Mouse (Mus musculus) cerebellum, adult 2 months (tissue): ENCODE results near the gene Slc44a4. TPM values are rescaled to one million over a fixed set of nuclear protein-coding genes. Genes with fewer than 3 reads are reported as not detected.

Source experiments
- DNase-seq, 2 experiments: peaks; one replicate each; pipeline ENCODE4 v3.0.0; 2021
- H3K27ac ChIP-seq: fragments of 200-500 bp; 2 replicates; pipeline ENCODE4 v1.5.1; 2012; ENCODE audit warnings: low read length, control low read depth, inconsistent platforms; ENCODE audit not compliant: insufficient read depth
- H3K27me3 ChIP-seq: fragments of 200-500 bp; 2 replicates; pipeline ENCODE4 v1.6.1; 2012; ENCODE audit warnings: inconsistent platforms, mild to moderate bottlenecking, low read length, moderate library complexity; ENCODE audit not compliant: control insufficient read depth, insufficient read depth
- H3K4me1 ChIP-seq: fragments of 200-500 bp; 2 replicates; pipeline ENCODE4 v1.6.1; 2011; ENCODE audit warnings: low read length; ENCODE audit not compliant: control insufficient read depth, insufficient read depth
- H3K4me3 ChIP-seq: fragments of 200-500 bp; replicated peaks from 2 replicates; pipeline ENCODE3; 2011; ENCODE audit warnings: mild to moderate bottlenecking, low read depth, low read length, control low read depth; ENCODE audit not compliant: insufficient read depth
- CTCF ChIP-seq: fragments of 200-500 bp; IDR thresholded peaks from 2 replicates; pipeline ENCODE4 v1.5.1; 2011; ENCODE audit warnings: low read depth, mild to moderate bottlenecking, control low read depth, low read length, moderate library complexity, borderline replicate concordance; ENCODE audit not compliant: insufficient read depth
- POLR2A ChIP-seq: fragments of 200-500 bp; IDR thresholded peaks from 2 replicates; pipeline ENCODE4 v1.6.1; 2011; ENCODE audit warnings: low read length, control low read depth, borderline replicate concordance; ENCODE audit not compliant: insufficient read depth
- WGBS: fragments of 180-500 bp; shearing (Covaris S2); methylation state at CpG from one replicate; pipeline ENCODE4 v1.1.7; 2018; 5-methylcytosine and 5-hydroxymethylcytosine counted together
- polyA plus RNA-seq: library from polyadenylated mRNA; depleted of rRNA; stranded (reverse); fragments of >200 nt; gene quantifications from 2 replicates; pipeline ENCODE4 v1.2.3, GENCODE M21; 2012; rRNA removed

The Slc44a4 gene
- polyA plus RNA-seq, 1 experiment, result 0.05 TPM

DNA sequence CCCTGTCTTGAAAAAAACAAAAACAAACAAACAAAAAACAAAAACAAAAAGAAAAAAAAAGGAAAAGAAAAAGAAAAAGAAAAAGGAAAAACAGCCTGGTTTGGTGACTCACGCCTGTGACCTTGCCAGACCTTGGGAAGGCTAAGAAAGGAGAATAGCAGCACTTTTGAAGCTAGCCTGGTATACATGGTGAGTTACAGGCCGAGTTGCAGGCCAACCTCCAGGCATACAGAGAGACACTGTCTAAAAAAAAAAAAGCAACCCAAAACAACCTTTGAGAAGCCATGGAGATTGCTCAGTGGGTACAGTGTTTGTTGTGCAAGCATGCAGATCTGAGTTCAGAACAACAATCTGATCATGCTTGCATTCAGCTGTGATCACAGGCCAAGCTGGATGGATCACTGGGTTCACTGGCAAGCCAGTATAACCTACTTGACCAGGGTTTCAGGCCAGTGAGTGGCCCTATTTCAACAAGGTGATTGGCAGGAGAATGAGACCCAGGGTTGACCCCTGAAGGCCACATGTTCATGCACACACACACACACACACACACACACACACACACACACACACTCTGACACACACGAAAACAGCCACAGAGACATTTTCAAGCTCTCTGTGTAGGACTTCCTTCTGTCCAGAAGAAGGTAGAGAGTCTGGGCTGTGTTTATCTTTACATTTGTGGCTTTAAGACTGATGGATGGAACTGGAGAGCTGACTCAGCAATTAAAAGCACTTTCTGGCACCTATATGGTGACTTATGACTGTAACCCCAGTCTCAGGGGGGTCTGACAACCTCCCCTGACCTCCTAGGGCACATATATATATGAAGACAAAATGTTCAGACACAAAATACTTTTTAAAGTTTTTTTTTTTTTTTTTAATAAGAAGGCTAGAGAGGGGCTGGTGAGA is 61.6 kb downstream of the Slc44a4 start:
- TF ChIP-seq POLR2A (no peak), CTCF (no peak)
- DNase-seq, result no peak
- WGBS, result 77% methylated on average over 3 of the region's 3 CpGs

DNA sequence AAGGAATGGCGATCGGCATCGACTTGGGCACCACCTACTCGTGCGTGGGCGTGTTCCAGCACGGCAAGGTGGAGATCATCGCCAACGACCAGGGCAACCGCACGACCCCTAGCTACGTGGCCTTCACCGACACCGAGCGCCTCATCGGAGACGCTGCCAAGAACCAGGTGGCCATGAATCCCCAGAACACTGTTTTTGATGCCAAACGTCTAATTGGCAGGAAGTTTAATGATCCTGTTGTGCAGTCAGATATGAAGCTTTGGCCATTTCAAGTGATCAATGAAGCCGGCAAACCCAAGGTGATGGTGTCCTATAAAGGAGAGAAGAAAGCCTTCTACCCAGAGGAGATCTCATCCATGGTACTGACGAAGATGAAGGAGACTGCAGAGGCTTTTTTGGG is 62.7 kb downstream of the Slc44a4 start:
- no peak for DNase-seq
- no peak overlapping the region for H3K27ac ChIP-seq
- peaks cover 3% of the 10 kb centered on the region; the same call in 1 of the 2 replicates for H3K4me1 ChIP-seq
- no peak overlapping the region for H3K4me3 ChIP-seq
- 80% methylated on average over 20 of the region's 20 CpGs for WGBS
- no peaks in the 10 kb centered on the region for H3K27me3 ChIP-seq
- TF ChIP-seq POLR2A (no peak), CTCF (no peak)

More for the DNA sequence above, 61.6 kb downstream of the Slc44a4 start:
- no peak overlapping the region for H3K4me3 ChIP-seq
- H3K27ac ChIP-seq, result no peak overlapping the region
- no peaks in the 10 kb centered on the region for H3K27me3 ChIP-seq
- peaks cover under 1% of the 10 kb centered on the region; the same call in 1 of the 2 replicates for H3K4me1 ChIP-seq

DNA sequence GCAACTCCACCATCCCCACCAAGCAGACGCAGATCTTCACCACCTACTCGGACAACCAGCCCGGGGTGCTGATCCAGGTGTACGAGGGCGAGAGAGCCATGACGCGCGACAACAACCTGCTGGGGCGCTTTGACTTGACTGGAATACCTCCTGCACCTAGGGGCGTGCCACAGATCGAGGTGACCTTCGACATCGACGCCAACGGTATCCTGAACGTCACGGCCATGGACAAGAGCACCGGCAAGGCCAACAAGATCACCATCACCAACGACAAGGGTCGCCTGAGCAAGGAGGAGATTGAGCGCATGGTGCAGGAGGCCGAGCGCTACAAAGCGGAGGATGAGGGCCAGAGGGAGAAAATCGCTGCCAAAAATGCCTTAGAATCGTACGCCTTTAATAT is 64.0 kb downstream of the Slc44a4 start:
- no peaks in the 10 kb centered on the region for H3K27me3 ChIP-seq
- no peak overlapping the region for H3K4me3 ChIP-seq
- no peak for TF ChIP-seq POLR2A
- no peak for TF ChIP-seq CTCF

DNA sequence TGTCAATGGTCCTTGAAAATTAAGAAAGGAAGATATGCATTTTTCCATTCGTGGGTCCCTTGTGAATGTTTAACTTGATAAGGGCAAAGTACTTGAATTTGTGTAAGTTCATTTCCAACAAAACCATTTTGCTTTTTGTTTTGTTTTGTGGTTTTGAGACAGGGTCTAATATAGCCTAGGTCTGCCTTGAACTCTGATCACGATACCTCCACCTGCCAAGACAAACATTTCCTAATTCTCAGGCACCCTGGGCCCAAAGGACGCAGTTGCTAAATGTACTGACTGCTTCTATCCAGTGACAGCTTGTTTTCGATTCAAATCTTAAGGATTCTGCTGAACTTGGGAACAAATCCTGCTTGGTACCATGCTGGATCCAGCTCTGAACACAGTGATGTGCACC is 65.4 kb downstream of the Slc44a4 start:
- DNase-seq, result no peak

More for the DNA sequence above, 64.0 kb downstream of the Slc44a4 start:
- no peak for DNase-seq
- WGBS, result 89% methylated on average over 27 of the region's 27 CpGs
- no peak overlapping the region for H3K27ac ChIP-seq
- peaks cover 3% of the 10 kb centered on the region; the same call in 1 of the 2 replicates for H3K4me1 ChIP-seq

More for the DNA sequence above, 65.4 kb downstream of the Slc44a4 start:
- no peak overlapping the region for H3K27ac ChIP-seq
- peaks cover 3% of the 10 kb centered on the region; the same call in 1 of the 2 replicates for H3K4me1 ChIP-seq
- H3K27me3 ChIP-seq, result no peaks in the 10 kb centered on the region
- H3K4me3 ChIP-seq, result no peak overlapping the region
- TF ChIP-seq CTCF (no peak), POLR2A (no peak)
- 92% methylated on average over 4 of the region's 4 CpGs for WGBS

Other genes starting within 250 kb of the Slc44a4 start
- gene Tnxb, start 243.9 kb upstream of the Slc44a4 start, polyA plus RNA-seq, result 1.6 and 1.8 TPM in 2 replicates
- gene C4b, start 170.6 kb upstream of the Slc44a4 start, polyA plus RNA-seq, result 8.5 and 10.2 TPM in 2 replicates
- gene Cyp21a1, start 109.9 kb upstream of the Slc44a4 start, polyA plus RNA-seq, result not detected in 2 replicates
- gene Stk19, start 77.5 kb upstream of the Slc44a4 start, polyA plus RNA-seq, result 52.9 TPM in 2 replicates
- gene Dxo, start 77.4 kb upstream of the Slc44a4 start, polyA plus RNA-seq, result 59.6 and 62.5 TPM in 2 replicates
- 77.4 and 87.2 TPM in 2 replicates for gene Skiv2l, start 64.3 kb upstream of the Slc44a4 start, polyA plus RNA-seq
- gene Nelfe, start 64.1 kb upstream of the Slc44a4 start, polyA plus RNA-seq, result 47.2 and 47.9 TPM in 2 replicates
- gene Cfb, start 51.9 kb upstream of the Slc44a4 start, polyA plus RNA-seq, result 0.14 and 0.20 TPM in 2 replicates
- 8.2 and 8.3 TPM in 2 replicates for gene Zbtb12, start 35.0 kb upstream of the Slc44a4 start, polyA plus RNA-seq
- 0.08 and 0.10 TPM in 2 replicates for gene Gm20547, start 32.4 kb upstream of the Slc44a4 start, polyA plus RNA-seq
- 2.3 and 2.9 TPM in 2 replicates for gene C2, start 16.2 kb upstream of the Slc44a4 start, polyA plus RNA-seq
- gene Ehmt2, start 16.0 kb upstream of the Slc44a4 start, polyA plus RNA-seq, result 174 and 182 TPM in 2 replicates
- 58.7 and 60.9 TPM in 2 replicates for gene Neu1, start 16.8 kb downstream of the Slc44a4 start, polyA plus RNA-seq
- gene Hspa1b, start 44.8 kb downstream of the Slc44a4 start, polyA plus RNA-seq, result 4.6 and 9.2 TPM in 2 replicates
- gene Gm20481, start 55.4 kb downstream of the Slc44a4 start, polyA plus RNA-seq, result not detected in 2 replicates
- 10.5 and 14.9 TPM in 2 replicates for gene Hspa1a, start 57.7 kb downstream of the Slc44a4 start, polyA plus RNA-seq
- 0.49 and 0.89 TPM in 2 replicates for gene Hspa1l, start 58.2 kb downstream of the Slc44a4 start, polyA plus RNA-seq
- 56.2 and 63.7 TPM in 2 replicates for gene Lsm2, start 67.4 kb downstream of the Slc44a4 start, polyA plus RNA-seq
- 65.3 and 77.0 TPM in 2 replicates for gene Vars, start 86.5 kb downstream of the Slc44a4 start, polyA plus RNA-seq
- 25.5 and 30.1 TPM in 2 replicates for gene Vwa7, start 102.1 kb downstream of the Slc44a4 start, polyA plus RNA-seq
- gene Sapcd1, start 113.5 kb downstream of the Slc44a4 start, polyA plus RNA-seq, result 2.0 and 2.3 TPM in 2 replicates
- gene Msh5, start 132.3 kb downstream of the Slc44a4 start, polyA plus RNA-seq, result 4.3 and 5.5 TPM in 2 replicates
- gene Clic1, start 135.5 kb downstream of the Slc44a4 start, polyA plus RNA-seq, result 41.2 and 42.9 TPM in 2 replicates
- gene Ddah2, start 144.6 kb downstream of the Slc44a4 start, polyA plus RNA-seq, result 59.5 and 63.3 TPM in 2 replicates
- gene Ly6g6c, start 150.9 kb downstream of the Slc44a4 start, polyA plus RNA-seq, result 0.11 and 0.15 TPM in 2 replicates
- 0.25 and 0.43 TPM in 2 replicates for gene Mpig6b, start 151.7 kb downstream of the Slc44a4 start, polyA plus RNA-seq
- 5.3 and 6.3 TPM in 2 replicates for gene Ly6g6e, start 162.4 kb downstream of the Slc44a4 start, polyA plus RNA-seq
- gene Ly6g6d, start 163.6 kb downstream of the Slc44a4 start, polyA plus RNA-seq, result 8.5 and 10.4 TPM in 2 replicates
- 0.86 and 1.1 TPM in 2 replicates for gene Ly6g6f, start 171.1 kb downstream of the Slc44a4 start, polyA plus RNA-seq
- gene Abhd16a, start 174.8 kb downstream of the Slc44a4 start, polyA plus RNA-seq, result 337 and 394 TPM in 2 replicates
- gene Ly6g5c, start 193.8 kb downstream of the Slc44a4 start, polyA plus RNA-seq, result 0.28 TPM in 1 of 2 replicates, not detected in the other
- 2.2 and 3.4 TPM in 2 replicates for gene Ly6g5b, start 201.0 kb downstream of the Slc44a4 start, polyA plus RNA-seq
- 32.7 TPM in 2 replicates for gene Gpank1, start 207.0 kb downstream of the Slc44a4 start, polyA plus RNA-seq
- 231 TPM in 2 replicates for gene Csnk2b, start 207.6 kb downstream of the Slc44a4 start, polyA plus RNA-seq
- 12.3 and 14.6 TPM in 2 replicates for gene D17H6S53E, start 211.9 kb downstream of the Slc44a4 start, polyA plus RNA-seq
- gene Apom, start 217.6 kb downstream of the Slc44a4 start, polyA plus RNA-seq, result 0.21 and 0.28 TPM in 2 replicates
- gene Bag6, start 220.7 kb downstream of the Slc44a4 start, polyA plus RNA-seq, result 211 and 226 TPM in 2 replicates